Mouse (Mus musculus) adrenal gland, postnatal 10 days (tissue): ENCODE results near the gene Gimap1. TPM values are rescaled to one million over a fixed set of nuclear protein-coding genes. Genes with fewer than 3 reads are reported as not detected.

Experiments
- DNase-seq: peaks from one replicate; pipeline ENCODE4 v3.0.0; 2021; ENCODE audit warnings: mixed read lengths
- long read RNA-seq, 2 experiments: library from polyadenylated mRNA; stranded (forward); transcript quantifications; one replicate each; pipeline ENCODE4 v2.0.0; 2021
- total RNA-seq, 2 experiments: library from RNA; stranded (reverse); gene quantifications; 2 replicates each; pipeline ENCODE4 v1.2.3; 2021

The Gimap1 gene
- 10 to 100 TPM; 18.7 to 24.2 TPM for total RNA-seq
- long read RNA-seq, experiment 1, transcript Gimap1-201 (3 exons, 1,493 nt): major isoform, 22 of 30 reads
- long read RNA-seq, experiment 1, partial matches to known transcripts: 1 of 30 reads
- long read RNA-seq, experiment 1, other reads (novel, unspliced or antisense): 1 of 30 reads
- long read RNA-seq, experiment 2, transcript Gimap1-201 (3 exons, 1,493 nt): major isoform, 21 of 26 reads
- long read RNA-seq, experiment 2, partial matches to known transcripts: 0 of 26 reads
- long read RNA-seq, experiment 2, other reads (novel, unspliced or antisense): 0 of 26 reads

DNA sequence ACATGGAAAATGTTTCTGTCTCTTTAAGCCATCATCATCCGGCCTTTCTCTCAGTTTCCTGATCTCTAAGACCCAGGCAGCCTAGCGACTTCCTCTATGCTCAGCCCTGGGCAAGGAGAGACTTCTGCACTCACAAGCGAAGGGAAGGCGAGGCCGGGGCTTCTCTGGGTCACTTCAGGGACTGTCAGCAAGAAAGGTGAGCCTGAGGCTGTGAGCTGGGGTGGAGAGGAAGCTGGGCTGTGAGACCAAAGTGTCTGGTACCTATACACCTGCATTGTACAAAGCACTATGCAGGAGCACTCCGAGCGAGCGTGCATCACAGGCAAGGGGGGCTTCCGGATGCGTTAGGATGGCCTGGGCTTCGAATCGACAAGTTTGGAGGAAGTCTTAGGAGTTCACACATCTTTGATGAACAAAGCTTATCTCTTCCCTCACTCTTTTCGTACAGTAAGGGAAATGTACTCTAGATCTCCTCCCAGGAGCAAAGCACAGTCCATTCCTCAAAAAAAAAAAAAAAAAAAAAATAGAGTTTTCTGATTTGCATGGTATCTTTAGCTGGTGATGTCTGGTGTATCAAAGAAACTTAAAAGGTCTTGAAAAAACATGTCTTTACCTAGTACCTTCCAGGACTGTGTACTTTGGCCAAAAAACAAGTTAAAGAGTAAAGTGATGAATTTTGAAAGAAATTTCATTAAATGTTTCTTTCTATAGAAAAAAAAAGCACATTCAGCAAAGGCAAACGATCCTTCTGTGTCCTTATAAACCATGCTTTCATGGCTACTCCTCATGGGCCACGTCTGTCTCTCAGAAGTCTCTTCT, at the start of gene Gimap1:
Gimap1 (plus strand) TSS at position 94 of the 819 bp plus-strand sequence.
- peak; percentile 29 for DNase-seq

DNA sequence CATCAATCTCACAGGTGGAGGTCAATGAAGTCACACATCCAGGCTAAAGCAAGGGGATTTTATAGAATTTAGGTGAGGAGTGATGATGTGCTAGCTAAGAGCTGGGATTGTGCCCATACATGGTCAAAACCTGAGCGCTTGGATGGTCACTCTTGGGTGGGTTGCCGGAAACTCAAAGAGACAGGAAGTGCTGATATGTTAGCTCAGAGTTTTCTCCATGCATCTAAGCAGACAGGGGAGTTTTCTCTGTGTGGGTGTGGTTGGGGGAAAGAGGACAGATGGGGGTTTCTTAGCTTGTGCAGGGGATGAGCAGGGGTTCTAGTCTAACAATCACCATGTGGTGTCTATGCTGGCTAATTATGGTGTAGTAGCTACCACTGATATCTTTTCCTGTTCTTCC, 49.5 kb upstream of the Gimap1 start:
- DNase-seq: no peak

DNA sequence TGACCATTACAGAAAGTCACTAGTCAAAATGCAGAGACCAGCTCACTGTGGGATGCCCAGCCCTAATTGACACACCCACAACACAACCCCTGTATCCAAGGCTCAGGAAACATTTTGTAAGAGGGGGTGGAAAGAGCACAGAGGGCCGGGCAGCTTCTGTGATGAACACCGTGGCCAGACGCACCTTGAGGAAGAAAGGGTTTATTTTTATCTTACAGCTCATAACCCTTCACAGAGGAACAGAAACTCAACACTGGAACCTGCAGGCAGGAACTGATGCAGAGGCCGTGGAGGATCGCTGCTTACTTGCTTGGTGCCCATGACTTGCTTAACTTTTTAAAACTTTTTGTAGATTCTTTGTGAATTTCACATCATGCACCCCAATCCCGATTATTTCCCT, 45.9 kb upstream of the Gimap1 start:
- DNase-seq: no peak

DNA sequence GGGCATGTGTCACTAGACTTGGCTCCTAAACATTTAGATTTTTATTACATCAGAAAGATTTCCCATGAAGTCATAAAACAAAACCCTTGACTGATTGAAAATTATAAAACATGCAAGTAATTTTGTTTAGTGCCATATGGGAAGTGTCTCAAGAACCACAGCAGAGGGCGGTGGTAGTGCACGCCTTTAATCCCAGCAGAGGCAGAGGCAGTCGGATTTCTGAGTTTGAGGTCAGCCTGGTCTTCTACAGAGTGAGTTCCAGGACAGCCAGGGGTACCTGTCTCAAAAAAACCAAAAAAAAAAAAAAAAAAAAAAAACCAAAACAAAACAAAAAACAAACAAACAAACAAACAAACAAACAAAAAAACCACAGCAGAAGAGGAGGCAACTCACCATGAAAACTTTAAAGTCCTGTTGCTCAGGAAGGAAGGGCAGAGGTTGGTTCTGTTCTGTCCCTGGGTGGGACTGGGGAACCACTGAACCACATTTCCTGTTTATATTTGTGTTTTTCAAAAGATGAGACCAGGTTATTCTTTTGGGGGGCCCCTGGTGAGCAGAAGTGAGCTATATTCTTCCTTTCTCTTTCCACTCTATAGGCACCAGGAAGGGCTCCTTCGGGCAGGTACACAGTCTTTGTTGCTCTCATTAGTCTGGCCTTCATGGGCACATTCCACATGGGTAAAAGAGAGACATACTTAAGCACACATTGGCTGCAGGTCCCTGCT, 41.9 kb upstream of the Gimap1 start:
- no peak for DNase-seq

DNA sequence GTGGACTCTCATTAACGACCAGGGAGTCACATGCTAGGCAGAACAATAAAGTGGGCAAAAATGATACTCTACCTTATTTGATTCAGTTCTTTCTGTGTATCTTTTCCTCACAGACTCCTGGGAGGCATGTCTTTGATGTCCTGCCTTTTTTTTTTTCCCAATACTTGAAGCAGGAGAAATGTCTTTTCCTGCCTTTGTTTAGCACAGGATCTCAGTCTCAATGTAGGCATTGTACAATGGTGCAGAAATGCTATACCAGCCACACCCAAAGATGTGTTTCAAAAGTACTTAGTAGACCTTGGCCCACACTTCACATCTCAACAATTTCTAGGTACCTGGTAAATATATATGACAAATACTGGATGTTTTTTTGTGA, 41.3 kb upstream of the Gimap1 start:
- no peak for DNase-seq

DNA sequence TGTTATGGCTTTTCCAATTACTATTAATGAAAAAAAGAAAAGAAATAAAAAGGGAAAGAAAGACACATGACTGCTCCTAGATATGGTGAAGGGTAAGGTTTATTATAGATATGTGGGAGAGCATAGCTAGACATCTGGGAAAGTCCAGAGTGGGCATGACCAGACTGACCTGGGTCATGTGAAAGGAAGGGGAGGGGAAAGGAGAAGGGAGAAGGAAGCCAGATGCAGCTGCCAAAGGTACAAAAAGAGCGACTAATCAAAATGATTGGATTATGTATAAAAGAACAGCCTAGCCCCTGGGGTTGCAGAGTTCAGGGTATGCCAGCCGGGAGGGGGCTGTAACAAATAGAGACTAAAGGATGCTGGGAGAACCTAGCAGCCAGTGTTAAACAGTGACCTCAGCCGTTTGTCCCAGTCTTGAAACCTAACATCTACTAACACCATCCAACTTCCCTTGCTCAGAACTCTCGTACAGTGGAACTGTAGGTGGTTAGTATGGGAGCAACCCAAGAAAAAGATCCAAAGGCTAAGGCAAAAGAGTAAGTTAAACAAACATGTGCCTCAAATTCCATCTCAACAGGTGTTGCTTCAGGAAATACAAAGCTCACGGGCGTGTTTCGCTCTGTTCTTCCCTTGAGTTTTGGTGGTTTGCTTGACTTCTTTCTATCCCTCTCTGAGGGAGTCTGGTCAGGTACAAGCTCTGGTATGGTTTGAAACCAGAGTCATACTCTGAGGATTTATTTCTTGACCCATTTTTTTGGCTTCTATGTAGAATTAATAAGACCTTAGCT, 40.6 kb upstream of the Gimap1 start:
- no peak for DNase-seq

DNA sequence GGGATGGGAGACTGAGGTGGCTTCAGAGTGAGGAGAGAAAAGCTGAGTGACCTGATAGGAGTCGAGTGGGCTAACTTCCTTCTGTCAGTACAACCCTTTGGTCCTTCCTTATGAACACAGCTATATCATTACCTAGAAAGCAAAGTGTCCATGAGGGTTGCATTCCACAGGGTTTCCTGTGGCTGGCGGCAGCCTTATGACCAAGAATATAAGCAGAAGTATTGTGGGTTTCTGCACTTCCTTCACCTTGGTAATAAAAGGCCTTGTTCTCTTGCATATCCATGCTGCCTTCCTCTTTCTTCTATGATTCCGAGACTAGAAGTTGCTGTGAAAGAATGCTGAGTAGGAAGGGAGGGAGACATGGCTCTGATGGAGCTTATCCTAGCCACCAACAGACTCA, 40.0 kb upstream of the Gimap1 start:
- no peak for DNase-seq

DNA sequence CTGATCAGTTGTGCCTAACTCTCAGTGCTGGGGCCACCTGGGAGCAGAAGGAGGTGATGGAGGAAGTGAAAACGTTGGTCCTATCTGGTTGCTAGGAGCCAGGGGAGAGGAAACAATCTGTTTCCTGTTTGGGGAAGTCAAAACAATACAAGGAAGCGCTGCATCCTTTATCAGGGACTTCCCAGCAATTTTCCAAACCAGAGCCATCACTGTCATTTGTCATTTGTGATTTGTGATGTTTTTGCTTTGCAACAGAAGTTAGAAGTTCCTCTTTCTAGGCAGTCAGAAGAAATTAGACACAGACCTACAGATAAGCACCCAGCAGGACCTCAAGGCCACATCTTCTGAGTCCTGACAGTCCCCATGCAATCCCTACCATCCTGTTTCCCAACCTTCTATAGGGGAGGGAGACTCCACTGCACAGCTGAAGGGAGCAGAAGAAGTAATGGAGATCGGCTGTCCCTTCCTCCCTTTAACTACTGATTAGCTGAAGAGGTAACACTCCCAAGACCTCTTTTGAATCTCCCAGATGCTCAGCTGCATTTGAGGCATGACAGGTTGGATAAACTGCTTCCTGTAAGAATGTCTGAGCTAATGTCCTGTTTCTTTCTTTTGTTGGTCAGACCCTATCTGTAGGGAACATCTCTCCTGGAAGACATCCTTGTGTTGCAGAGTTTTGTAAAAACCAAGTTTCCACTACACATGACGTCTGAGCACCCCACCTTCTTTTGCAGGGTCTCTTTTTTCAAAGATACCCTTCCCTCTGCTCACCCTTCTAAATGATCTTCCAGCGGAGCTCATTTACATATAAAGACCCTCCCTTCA, 38.4 kb upstream of the Gimap1 start:
- DNase-seq: no peak

DNA sequence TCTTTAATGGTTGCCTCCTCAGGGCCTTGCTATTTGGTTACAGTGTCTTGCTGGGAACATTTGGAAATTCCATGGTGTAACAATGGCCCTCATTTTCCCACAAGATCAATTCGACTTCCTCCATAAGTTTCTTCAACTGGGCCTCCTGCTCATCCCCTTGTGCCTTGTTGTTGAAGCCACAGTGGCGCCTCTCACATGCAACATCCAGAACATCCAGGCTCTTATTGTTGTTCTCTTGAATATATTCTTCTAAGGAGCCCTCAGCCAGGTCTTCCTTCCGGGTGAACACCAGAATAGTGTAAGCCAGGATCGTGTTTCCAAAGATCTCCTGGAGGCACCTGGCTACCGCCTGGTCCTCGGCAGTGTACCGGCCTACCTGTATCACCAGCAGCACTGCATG, 36.7 kb upstream of the Gimap1 start:
- DNase-seq: no peak

DNA sequence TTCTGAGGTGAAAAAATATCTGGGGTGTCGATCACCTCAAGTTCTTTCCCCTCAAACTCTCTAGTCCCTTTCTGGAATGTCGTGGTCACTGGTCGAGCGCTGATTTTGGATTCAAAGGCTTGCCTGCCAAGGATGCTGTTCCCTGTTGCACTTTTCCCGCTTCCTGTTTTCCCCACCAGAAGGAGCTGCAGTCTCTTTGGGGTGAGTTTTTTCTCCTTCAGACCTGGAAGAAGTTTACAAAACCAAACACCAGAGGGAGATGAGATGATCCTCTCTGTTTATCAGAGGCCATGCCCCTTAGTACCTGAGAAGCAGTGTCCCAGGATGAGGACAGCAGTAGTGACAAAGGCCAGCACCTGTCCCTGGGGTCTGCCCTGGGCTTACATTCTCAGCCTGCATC, 36.3 kb upstream of the Gimap1 start:
- no peak for DNase-seq

DNA sequence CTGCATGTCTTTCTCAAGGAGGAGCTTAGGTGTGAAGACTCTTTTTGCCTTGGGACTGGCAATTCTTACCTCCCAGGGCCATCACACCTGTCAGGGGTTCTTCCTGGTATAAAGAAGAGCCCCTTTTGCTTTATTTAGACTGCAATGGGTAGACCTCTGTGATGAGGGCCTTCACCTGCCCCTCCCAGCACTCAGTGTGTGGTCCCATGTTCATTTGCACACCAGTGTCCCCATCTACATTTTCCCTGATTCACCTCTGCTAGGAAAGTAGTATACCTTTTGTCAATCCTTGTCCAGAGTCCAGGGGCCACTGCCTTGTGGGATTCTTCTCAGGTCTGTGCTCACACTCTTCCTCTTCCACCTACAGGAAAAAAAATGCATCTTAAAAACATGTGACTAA, 34.7 kb upstream of the Gimap1 start:
- DNase-seq: no peak

DNA sequence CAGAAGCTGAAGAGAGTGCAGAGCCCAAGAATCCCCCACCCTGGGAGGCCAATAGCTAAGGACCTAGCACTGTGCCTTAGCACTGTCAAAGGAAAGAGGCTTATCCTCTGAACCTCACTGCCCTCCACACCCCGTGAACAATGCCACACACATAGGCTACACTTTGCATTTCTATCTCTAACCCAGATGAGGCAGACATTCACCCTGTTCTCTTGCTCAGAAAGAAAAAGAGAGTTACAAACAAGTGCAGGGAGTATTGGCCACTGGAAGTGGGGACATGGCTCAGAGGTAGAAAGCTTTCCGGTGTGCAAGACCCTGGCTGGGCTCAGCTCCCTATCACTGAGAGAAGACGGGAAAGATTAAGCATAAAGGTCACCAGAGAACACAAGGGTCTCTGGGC, 32.7 kb upstream of the Gimap1 start:
- no peak for DNase-seq

DNA sequence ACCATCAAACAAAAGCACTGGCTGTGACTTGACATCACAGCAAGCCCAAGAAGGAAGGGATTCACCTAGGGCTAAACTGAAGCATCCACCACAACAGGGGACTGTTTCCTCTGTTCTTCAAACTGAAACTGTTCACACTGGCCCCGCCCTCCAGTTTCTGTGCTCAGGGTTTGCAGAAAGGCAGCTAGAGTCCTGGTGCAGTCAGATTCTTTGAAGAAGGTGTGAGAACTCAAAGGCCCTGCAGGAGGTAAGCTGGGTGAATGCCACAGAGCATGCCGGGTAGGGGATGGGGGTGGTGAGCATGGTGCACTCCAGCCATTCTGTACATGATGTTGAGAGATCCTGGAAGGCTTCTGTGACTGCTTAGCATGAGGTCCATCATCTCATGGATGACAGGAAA, 20.4 kb upstream of the Gimap1 start, which contains the start of the genes Gm28053 and Gimap7:
Gm28053 (plus strand) TSS at position 153 of the 400 bp plus-strand sequence.
Gimap7 (plus strand) TSS at position 167 of the 400 bp plus-strand sequence.
- DNase-seq: no peak

DNA sequence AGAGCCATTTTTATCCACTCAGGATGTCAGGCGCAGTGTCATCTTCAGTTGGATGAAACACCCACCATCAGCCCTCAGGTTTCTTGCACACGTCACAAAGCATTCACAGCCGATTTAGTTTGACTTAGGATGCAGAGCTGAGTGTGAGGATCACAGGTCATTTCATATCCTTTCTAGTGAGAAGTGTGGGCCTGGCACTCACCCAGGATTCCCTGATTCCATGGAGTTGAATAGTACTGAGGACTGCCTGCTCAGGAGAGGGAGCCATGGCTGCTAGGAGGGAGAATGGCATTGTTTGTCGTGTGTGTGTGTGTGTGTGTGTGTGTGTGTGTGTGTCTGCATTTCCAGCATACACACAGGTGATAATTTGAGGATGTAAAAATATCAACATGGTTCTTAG, 18.5 kb upstream of the Gimap1 start:
- DNase-seq: no peak

DNA sequence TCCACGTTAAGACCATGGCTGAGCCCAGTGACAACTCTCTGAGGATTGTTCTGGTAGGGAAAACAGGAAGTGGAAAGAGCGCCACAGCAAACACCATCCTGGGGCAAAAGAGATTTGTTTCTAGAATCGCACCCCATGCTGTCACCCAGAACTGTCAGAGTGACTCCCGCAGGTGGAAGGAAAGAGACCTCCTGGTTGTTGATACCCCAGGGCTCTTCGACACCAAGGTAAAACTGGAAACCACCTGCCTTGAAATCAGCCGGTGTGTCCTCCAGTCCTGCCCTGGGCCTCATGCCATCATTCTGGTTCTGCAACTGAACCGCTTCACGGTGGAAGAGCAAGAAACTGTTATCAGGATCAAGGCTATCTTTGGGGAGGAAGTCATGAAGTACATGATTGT, 15.4 kb upstream of the Gimap1 start:
- DNase-seq: no peak

DNA sequence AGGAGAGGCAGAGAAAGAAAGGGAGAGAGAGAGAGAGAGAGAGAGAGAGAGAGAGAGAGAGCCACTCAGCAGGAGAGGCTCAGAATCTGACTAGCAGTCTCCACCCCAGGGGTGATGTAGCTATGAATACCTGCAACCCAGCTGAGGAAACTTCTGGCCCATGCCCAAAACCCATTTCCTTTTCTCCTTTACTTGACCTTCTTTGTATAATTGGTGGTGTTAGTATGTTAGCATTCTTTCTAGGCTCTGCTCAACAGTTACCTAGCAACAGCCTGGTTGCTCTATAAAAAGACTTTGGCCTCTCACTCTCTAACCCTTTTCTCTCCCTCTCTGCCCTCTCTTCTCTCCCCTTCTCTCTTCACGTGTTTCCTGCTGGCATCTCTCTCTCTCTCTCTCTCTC, 13.4 kb upstream of the Gimap1 start:
- peak; percentile 51 for DNase-seq

DNA sequence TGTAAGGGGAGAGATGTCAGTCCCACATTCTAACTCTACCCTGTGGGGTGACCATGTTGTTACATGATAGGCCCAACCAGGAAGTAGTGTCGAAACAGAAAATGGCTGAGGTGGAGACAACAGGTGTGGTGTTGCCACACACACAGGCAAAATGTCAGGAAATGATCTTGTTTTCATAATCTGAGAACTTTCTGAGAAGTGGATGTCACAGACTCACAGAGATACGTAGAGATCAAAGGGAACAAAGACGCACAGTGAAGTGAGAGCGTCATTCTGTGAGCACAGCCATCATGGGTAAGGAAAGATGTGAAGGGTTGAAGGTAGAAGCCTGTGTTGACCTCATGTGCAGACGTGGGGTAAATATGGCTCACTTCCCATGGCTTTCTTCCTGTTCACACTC, 11.1 kb upstream of the Gimap1 start:
- no peak for DNase-seq

DNA sequence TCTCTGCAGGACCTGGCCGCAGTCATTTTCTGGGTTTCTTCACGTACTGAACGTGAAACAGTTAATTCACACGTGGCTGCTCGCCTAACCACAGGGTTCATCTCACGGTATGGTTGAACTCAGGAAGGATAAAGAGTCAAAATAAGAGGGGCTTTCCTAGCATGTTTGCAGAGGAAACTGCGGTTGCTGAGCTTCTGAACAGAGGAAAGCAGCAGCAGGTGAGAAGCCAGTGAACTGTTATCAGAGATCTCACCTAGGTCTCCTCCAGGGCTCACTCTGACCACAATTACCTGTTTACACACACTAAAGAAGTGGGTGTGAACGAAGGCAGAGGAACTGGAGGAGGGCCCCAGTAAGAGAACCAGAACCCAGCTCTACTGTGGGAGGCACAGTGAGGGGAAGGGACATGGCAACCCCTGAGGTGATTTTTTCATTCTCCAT, 6.0 kb upstream of the Gimap1 start:
- no peak for DNase-seq

DNA sequence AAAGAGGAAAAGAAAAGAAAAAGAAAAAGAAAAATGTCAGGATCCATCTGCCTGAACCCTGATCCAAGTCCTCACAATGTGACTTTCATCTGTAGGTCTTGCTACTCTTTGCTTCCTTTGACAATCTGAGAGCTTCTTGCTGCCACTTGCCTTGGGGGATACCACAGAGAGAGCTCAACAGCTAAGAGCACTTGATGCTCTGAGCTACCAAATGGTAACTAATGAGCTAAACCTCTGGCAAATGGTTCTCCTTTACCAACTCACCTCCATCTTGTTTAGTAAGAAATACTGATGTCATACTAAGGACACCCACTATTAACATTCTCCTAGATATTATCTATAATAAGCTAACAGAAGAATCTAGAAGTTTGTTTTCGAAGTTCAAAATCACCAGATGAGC, 5.2 kb upstream of the Gimap1 start:
- no peak for DNase-seq

DNA sequence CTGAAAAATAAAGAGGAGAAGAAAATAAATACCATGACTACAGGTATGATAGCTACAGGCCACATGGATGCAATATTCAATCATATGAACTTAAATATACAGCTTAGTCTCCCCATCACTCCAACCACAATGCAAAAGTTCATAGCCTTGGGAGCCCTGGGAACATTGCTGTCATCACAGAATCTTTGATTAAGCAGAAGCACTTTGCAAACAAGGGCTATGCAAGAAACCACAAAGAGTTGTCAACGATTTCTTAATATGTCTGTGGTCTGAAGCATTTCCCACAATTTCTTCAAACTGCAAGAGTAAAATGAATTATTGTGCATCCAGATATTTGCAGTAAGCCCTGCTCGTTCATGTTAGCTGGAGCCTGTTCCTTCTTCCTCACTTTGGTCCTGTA, 1.8 kb upstream of the Gimap1 start:
- DNase-seq: no peak

DNA sequence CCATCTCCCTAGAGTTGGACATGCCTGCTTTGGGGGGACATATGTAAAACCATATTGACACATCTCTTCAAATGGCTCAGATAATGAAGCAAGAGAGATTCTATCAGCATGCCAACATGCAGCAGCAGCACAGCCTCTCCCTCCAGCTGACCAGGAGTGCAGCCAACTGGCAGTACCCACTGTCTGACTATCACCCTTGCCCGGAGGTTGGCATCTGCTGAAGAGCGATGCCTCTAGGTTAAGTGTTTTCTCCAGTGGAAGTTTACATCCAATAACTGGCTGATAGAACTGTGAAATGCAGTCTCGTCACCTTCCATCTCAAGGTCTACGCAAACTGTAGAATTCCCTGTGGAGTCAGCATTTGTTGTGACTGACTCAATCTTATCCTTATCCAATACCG, 1.2 kb upstream of the Gimap1 start:
- DNase-seq: no peak

DNA sequence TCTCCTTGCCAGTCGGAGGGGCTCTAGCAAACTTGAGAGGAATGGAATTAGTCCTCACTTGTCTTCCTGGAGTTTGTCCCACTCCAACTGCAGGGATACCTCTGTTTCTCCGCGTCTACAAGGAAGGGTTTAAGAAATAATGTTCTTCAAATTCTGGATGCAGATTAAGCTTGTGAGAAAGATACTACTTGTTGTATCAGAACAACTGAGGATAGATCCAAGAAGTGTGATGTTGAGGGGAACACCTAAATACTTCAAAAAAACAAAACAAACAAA, 864 bp downstream of the Gimap1 start:
- no peak for DNase-seq
